Mouse (Mus musculus) left cerebral cortex, adult 8-10 months (tissue): ENCODE results near the gene Celsr3. TPM values are rescaled to one million over a fixed set of nuclear protein-coding genes. Genes with fewer than 3 reads are reported as not detected.
A peak's percentile ranks its signal among the peaks of the same experiment; 100 is the strongest.

Experiments used
- DNase-seq, 2 experiments: peaks; one replicate each; pipeline ENCODE4 v3.0.0; 2022; ENCODE audit warnings: low spot score in 2 of 2
- microRNA-seq, 2 experiments: library from miRNA; unstranded; fragments of <30 nt; microRNA quantifications; one replicate each; pipeline ENCODE4 v1.2.0; 2022
- total RNA-seq, 4 experiments: library from RNA; stranded (reverse); gene quantifications; 2 replicates each; pipeline ENCODE4 v1.2.4; 2022

Celsr3 gene
- total RNA-seq, 4 experiments from 2014 or later = 45.0 to 60.8 (median 50.5) TPM

DNA sequence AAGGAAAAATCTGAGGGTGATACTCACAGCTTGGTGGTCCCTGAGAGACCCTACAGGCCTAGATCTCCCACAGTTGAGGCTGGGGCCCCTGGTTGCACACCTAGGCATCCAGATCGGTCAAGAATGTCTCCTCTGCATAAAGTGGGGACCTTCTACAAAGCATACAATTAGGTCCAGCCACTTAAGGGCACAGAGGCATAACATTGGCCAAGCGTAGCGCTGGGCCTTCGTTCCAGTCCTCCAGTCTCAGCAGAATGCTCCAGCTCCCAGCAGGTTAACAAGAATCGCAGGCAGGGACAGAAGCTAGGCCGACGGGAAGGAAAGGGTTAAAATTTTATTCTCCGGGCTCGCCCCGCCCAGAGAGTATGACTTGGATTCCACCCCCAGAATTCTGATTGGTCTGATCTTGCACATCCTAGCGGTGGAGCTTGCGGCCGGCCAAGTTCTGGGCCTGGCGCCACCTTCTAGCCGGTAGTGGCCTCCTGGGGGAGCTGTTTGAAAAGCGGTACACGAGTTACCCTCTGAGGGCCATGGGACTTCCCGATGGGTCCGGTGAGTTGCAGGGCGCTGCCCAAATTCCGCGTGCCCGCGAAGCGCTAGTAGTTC, 27.6 kb downstream of the Celsr3 start:
- DNase-seq = peak in 1 of 2 experiments; percentile 92

DNA sequence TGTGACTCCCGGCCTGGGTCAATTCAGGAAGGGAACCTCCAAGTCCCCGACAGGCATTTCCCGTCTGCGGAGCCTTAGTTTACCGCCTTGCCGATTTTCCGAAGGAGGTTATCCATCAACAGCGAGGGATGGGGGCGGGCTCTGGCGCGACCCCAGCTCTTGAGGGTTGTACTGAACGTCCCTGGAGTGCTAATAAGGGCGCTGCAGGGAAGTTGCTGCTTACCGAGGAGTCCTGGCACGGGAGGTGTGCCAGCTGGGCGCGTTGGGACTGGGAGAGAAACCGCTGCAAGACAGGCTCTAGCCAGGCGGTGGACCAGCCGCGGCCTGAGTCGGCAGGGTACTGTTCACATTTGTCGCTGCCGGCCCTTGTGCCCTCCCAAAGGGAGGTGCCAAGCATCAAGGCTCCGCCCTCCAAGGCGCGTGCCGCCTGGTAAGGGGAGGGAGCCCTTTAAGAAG, 28.1 kb downstream of the Celsr3 start:
- peak; percentile 81 to 82 for DNase-seq

- no peak for DNase-seq
Observed at GRCm38 (mm10) chr9:108855335-108855734, 29.2 kb downstream of the Celsr3 start.

DNA sequence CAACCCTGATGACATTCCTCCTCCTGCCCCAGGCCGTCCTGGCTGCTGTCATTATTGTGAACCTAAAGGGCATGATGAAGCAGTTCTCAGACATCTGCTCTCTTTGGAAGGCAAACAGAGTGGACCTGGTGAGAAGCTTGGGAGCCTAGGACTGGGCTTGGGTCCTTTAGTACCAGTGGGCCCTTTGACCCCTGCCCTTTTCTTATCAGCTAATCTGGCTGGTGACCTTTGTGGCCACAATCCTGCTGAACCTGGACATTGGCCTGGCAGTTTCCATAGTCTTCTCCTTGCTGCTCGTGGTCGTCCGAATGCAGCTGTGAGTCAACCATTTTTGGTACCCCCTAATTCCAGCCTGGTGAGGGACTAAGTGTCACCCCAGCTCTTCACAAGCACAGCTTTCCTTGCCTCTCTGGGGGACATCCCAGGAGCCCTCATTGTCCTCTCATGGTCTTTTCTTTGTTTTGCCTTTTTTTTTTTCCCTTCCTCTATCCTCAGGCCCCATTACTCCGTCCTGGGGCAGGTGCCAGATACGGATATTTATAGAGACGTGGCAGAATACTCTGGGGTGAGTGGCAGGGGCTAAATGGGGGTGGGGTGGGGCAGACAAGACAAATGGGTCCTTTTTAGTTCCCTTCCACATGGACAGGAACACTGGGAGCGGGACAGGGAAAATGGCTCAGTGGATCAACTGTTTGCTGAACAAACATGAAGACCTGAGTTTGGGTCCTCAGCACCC, 32.8 kb downstream of the Celsr3 start:
- DNase-seq = no peak

Small RNA genes within 50 kb of the gene (microRNA-seq; reads per million reads assigned to microRNA genes)
- gene Gm23156 = 0 reads per million in 2 experiments

Other genes starting within 250 kb of the Celsr3 start
- 100 to 1,000 TPM; 129 to 151 (median 133) TPM for gene Wdr6, start 247.6 kb upstream of the Celsr3 start, total RNA-seq
- gene P4htm, start 228.7 kb upstream of the Celsr3 start, total RNA-seq = 10 to 100 TPM; 87.5 to 98.6 (median 93.9) TPM
- 10 to 100 TPM; 51.8 to 55.6 (median 54.2) TPM for gene Arih2, start 176.9 kb upstream of the Celsr3 start, total RNA-seq
- 10 to 100 TPM; 11.1 to 15.8 (median 13.6) TPM for gene Slc25a20, start 164.2 kb upstream of the Celsr3 start, total RNA-seq
- 10 to 100 TPM; 45.9 to 52.1 (median 49.3) TPM for gene Prkar2a, start 137.0 kb upstream of the Celsr3 start, total RNA-seq
- 100 to 1,000 TPM; 137 to 158 (median 157) TPM for gene Ip6k2, start 42.5 kb upstream of the Celsr3 start, total RNA-seq
- 10 to 100 TPM; 56.8 to 65.8 (median 59.9) TPM for gene Nckipsd, start 18.0 kb upstream of the Celsr3 start, total RNA-seq
- gene Slc26a6, start 27.0 kb downstream of the Celsr3 start, total RNA-seq = 10 to 100 TPM; 10.9 to 21.0 (median 16.6) TPM
- gene Tmem89, start 88.3 kb downstream of the Celsr3 start, total RNA-seq = under 1 TPM in 2 of 4 experiments, not detected in 2; 0.37 to 0.61 TPM
- gene Uqcrc1, start 110.3 kb downstream of the Celsr3 start, total RNA-seq = 100 to 1,000 TPM; 355 to 385 (median 380) TPM
- 1 to 10 TPM; 1.5 to 2.7 (median 2.1) TPM for gene Col7a1, start 127.3 kb downstream of the Celsr3 start, total RNA-seq
- gene Ucn2, start 159.7 kb downstream of the Celsr3 start, total RNA-seq = under 1 TPM in 2 of 4 experiments, not detected in 2; 0.33 to 0.53 TPM
- gene Pfkfb4, start 165.5 kb downstream of the Celsr3 start, total RNA-seq = 10 to 100 TPM; 15.0 to 17.6 (median 15.2) TPM
- 10 to 100 TPM; 81.8 to 96.8 (median 91.6) TPM for gene Shisa5, start 212.2 kb downstream of the Celsr3 start, total RNA-seq
- 10 to 100 TPM; 11.8 to 17.1 (median 14.0) TPM for gene Trex1, start 233.4 kb downstream of the Celsr3 start, total RNA-seq
- gene Atrip, start 247.8 kb downstream of the Celsr3 start, total RNA-seq = 10 to 100 TPM; 24.7 to 31.7 (median 27.3) TPM